9 mouse cellular contexts compared by ENCODE assay signal in genomic region chr8:107386642-107387041, GRCm38 (mm10). TPM values are rescaled to one million over a fixed set of nuclear protein-coding genes. Genes with fewer than 3 reads are reported as not detected.
DNase-seq lines count a peak whose midpoint lies in the region; ATAC-seq and TF ChIP-seq lines count a peak whose summit lies in the region.
"Had no signal": no experiment of that assay in that cellular context is flagged by ENCODE, and none has a peak within 500 bp of the region (broad histone marks: within the 10 kb centered on the region; RNA-seq: fewer than 3 reads in every experiment).

No protein-coding gene starts in this region.

- H3K27ac ChIP-seq in left cerebral cortex, adult 2 months = no peak overlapping the region
- H3K27ac ChIP-seq: neural tube, embryonic 13.5 days had no signal

- intact Hi-C loops in left cerebral cortex, adult 2 months (cut with DNase I) = loop anchor here (1.0 to 2.0 kb wide), 2 partner anchors 38 to 189 kb away; partner anchors contain the start of gene Nob1
- intact Hi-C loops in left cerebral cortex, postnatal 25 days (cut with DNase I) = no loop called here

- peak; percentile 62 for TF ChIP-seq CTCF in left cerebral cortex, adult 2 months (IDR thresholded peaks at IDR 0.05)

- peak; percentile 41 for DNase-seq in adrenal gland, postnatal 14 days
- no peak for DNase-seq in adrenal gland, postnatal 4 days (ENCODE audit: low spot score in 2 of 2)
- DNase-seq in left cerebral cortex, adult 2 months (ENCODE audit: extremely low spot score in 1 of 2, low spot score in 2 of 2) = no peak
- DNase-seq in left cerebral cortex, postnatal 25 days (ENCODE audit: low spot score in 2 of 2) = no peak
- DNase-seq in embryo, embryonic 10 days (ENCODE audit: low spot score) = peak; percentile 84
- peak; percentile 30 for DNase-seq in lung, postnatal 10 days
- no peak for DNase-seq in frontal cortex, postnatal 10 days (ENCODE audit: low spot score in 2 of 2)

- ATAC-seq in activated CD4-positive, CD25-positive, alpha-beta regulatory T cell, adult 4 months = no peak

- no peak overlapping the region for H3K4me3 ChIP-seq in left cerebral cortex, adult 2 months
- H3K4me3 ChIP-seq: neural tube, embryonic 13.5 days had no signal

RNA-seq across cellular contexts. Expression of gene Nqo1, which starts 16.4 kb away (rescaled TPM):
- 4.2 and 5.2 TPM in 2 replicates for total RNA-seq in adrenal gland, postnatal 14 days (2021)
- 10 to 100 TPM in 1 of 2 experiments, 1 to 10 TPM in 1; 9.7 to 10.5 TPM for total RNA-seq in adrenal gland, postnatal 4 days (2021)
- 1 to 10 TPM; 3.7 to 4.2 TPM for total RNA-seq in left cerebral cortex, adult 2 months (2021)
- 1 to 10 TPM; 4.1 to 4.3 TPM for total RNA-seq in left cerebral cortex, postnatal 25 days (2021)
- polyA plus RNA-seq in activated CD4-positive, CD25-positive, alpha-beta regulatory T cell, adult 4 months (2017; shearing (Covaris generic)) = 1 to 10 TPM; 2.1 to 4.2 TPM

RNA-seq across cellular contexts. Expression of gene Nob1, which starts 38.2 kb away (rescaled TPM):
- 31.0 and 35.6 TPM in 2 replicates for total RNA-seq in adrenal gland, postnatal 14 days (2021)
- 10 to 100 TPM; 37.5 to 42.4 TPM for total RNA-seq in adrenal gland, postnatal 4 days (2021)
- total RNA-seq in left cerebral cortex, adult 2 months (2021) = 10 to 100 TPM; 39.4 to 40.6 TPM
- 10 to 100 TPM; 34.2 to 36.8 TPM for total RNA-seq in left cerebral cortex, postnatal 25 days (2021)
- polyA plus RNA-seq in activated CD4-positive, CD25-positive, alpha-beta regulatory T cell, adult 4 months (2017; shearing (Covaris generic)) = 10 to 100 TPM; 56.2 to 62.4 TPM

RNA-seq across cellular contexts. Expression of gene Wwp2, which starts 49.5 kb away (rescaled TPM):
- 27.7 and 38.3 TPM in 2 replicates for total RNA-seq in adrenal gland, postnatal 14 days (2021)
- total RNA-seq in adrenal gland, postnatal 4 days (2021) = 10 to 100 TPM; 53.9 to 57.8 TPM
- 10 to 100 TPM; 34.4 to 39.3 TPM for total RNA-seq in left cerebral cortex, adult 2 months (2021)
- total RNA-seq in left cerebral cortex, postnatal 25 days (2021) = 10 to 100 TPM; 32.7 to 42.0 TPM
- 100 to 1,000 TPM in 1 of 2 experiments, 10 to 100 TPM in 1; 82.0 to 116 TPM for polyA plus RNA-seq in activated CD4-positive, CD25-positive, alpha-beta regulatory T cell, adult 4 months (2017; shearing (Covaris generic))

Comparison
In these comparisons a context has a peak if more than half of its experiments do, and no peak if none do; other contexts are left out.
1. DNase-seq: peak in adrenal gland, postnatal 14 days (single experiment), embryo, embryonic 10 days (single experiment) and lung, postnatal 10 days (single experiment); none in adrenal gland, postnatal 4 days (0 of 2), left cerebral cortex, adult 2 months (0 of 2), left cerebral cortex, postnatal 25 days (0 of 2) and frontal cortex, postnatal 10 days (0 of 2).